Mouse (Mus musculus) megakaryocyte, embryonic 14.5 days (primary cell): ENCODE data around the gene Klf1. TPM values are rescaled to one million over a fixed set of nuclear protein-coding genes. Genes with fewer than 3 reads are reported as not detected.
A peak's percentile ranks its signal among the peaks of the same experiment; 100 is the strongest.
"Not testable (repeated sequence)": the region's sequence is repeated elsewhere in the genome, so short reads cannot be mapped to it uniquely, and the experiment has no call there.

ENCODE experiments used
- H3K27me3 ChIP-seq: replicated peaks from 2 replicates; pipeline ENCODE3; 2012; ENCODE audit warnings: inconsistent platforms
- H3K36me3 ChIP-seq: replicated peaks from 2 replicates; pipeline ENCODE3; 2012; ENCODE audit warnings: low read length, inconsistent platforms, mixed read lengths
- H3K4me1 ChIP-seq: 2 replicates; pipeline ENCODE4 v1.6.1; 2012; ENCODE audit warnings: inconsistent platforms
- H3K4me3 ChIP-seq: replicated peaks from 2 replicates; pipeline ENCODE3; 2012; ENCODE audit warnings: moderate library complexity, mild to moderate bottlenecking, inconsistent platforms
- H3K9me3 ChIP-seq: 2 replicates; pipeline ENCODE4 v1.6.1; 2012; ENCODE audit warnings: inconsistent platforms
- FLI1 ChIP-seq: IDR thresholded peaks from 2 replicates; pipeline ENCODE4 v1.6.1; 2012; ENCODE audit warnings: low read length, inconsistent platforms, mixed read lengths
- GATA1 ChIP-seq: IDR thresholded peaks from 3 replicates; pipeline ENCODE4 v1.6.1; 2012; ENCODE audit warnings: mixed read lengths, low read length, inconsistent platforms, borderline replicate concordance
- polyA plus RNA-seq: library from polyadenylated mRNA; stranded (reverse); fragments of >175 nt; gene quantifications from 2 replicates; pipeline ENCODE4 v1.2.3, GENCODE M21; 2012; ENCODE audit warnings: low replicate concordance; ENCODE audit not compliant: insufficient read depth

Klf1 gene
- polyA plus RNA-seq, 1 experiment = 11.9 TPM

DNA sequence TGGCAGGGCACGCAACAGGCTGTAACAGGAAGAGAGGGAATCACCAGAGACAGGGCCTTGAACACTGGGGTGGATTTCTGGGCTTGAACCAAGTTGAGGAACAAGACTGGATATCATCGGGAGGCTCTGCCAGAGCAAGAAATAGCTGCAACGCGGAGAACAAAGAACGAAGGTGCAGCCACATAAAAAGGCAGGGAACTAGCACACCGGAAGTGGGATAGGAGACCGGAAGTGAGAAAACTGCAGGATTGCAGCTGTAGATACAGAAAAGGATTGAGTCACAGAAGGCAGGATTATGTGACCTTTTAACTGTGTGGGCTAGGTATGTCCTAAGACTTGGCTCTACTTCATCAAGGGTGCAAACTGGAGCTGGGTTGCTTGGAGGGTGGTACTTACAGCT, 2.6 kb downstream of the Klf1 start:
- H3K4me1 ChIP-seq = peaks cover 51% of the 10 kb centered on the region
- no peaks in the 10 kb centered on the region for H3K36me3 ChIP-seq
- H3K27me3 ChIP-seq = peaks cover 4% of the 10 kb centered on the region
- TF ChIP-seq GATA1 (no peak), FLI1 (no peak)
- H3K9me3 ChIP-seq = no peaks in the 10 kb centered on the region
- peak overlapping the region; percentile 34 for H3K4me3 ChIP-seq

DNA sequence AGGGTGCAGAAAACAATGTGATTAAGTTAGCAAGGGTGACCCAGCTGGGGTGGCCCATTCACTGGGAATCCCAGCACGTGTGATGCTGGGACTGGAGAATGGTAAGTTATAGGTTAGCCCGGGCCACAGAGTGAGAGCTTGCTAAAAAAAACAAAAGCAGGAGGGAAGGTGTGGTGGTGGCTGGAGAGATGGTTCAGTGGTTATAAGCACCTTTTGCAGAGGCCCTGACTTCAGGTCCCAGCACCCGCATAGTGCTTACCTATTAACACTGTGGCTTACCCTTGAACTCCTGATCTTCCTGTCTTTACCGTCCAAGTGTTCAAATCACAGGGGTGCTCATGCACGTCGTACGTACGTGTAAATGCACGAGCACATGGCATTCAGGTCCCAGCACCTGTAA, 5.3 kb downstream of the Klf1 start:
- H3K27me3 ChIP-seq = peaks cover 6% of the 10 kb centered on the region
- peaks cover 8% of the 10 kb centered on the region for H3K36me3 ChIP-seq
- H3K4me1 ChIP-seq = peaks cover 38% of the 10 kb centered on the region
- no peaks in the 10 kb centered on the region for H3K9me3 ChIP-seq
- H3K4me3 ChIP-seq = no peak overlapping the region
- no peak for TF ChIP-seq GATA1
- TF ChIP-seq FLI1 = no peak

DNA sequence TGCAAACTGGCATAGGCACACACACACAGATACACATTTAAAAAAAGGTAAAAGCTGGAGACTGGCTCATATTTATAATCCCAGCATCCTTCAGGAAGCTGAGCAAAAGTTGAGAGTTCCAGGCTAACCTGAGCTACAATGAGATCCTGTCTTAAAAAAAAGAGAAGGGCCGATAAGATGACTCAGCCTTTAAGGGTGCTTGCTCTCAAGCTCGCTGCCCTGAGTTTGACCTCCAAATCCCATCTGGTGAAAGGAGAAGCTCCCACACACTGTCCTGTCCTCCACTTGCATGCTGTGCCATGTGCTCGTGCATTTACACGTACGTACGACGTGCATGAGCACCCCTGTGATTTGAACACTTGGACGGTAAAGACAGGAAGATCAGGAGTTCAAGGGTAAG, 5.8 kb downstream of the Klf1 start:
- TF ChIP-seq FLI1 (no peak), GATA1 (no peak)
- Histone ChIP-seq H3K27me3 (peaks cover 11% of the 10 kb centered on the region), H3K4me3 (no peak overlapping the region), H3K9me3 (no peaks in the 10 kb centered on the region), H3K36me3 (peaks cover 8% of the 10 kb centered on the region), H3K4me1 (peaks cover 35% of the 10 kb centered on the region)

DNA sequence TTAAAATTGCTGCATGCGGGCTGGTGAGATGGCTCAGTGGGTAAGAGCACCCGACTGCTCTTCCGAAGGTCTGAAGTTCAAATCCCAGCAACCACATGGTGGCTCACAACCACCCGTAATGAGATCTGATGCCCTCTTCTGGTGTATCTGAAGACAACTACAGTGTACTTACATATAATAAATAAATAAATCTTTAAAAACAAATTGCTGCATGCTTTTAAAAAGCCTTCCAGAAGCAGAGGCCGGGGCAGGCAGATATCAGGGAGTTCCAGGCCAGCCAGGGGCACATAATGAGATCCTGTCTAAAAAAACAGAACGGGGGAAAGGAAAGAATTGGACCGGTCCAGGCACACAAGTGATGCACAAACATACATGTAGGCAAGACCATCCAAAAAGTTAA, 6.3 kb downstream of the Klf1 start:
- not testable (repeated sequence) for H3K9me3 ChIP-seq, H3K36me3 ChIP-seq
- Histone ChIP-seq H3K4me3 (peak overlapping the region; percentile 93), H3K27me3 (peaks cover 16% of the 10 kb centered on the region), H3K4me1 (peaks cover 38% of the 10 kb centered on the region)

DNA sequence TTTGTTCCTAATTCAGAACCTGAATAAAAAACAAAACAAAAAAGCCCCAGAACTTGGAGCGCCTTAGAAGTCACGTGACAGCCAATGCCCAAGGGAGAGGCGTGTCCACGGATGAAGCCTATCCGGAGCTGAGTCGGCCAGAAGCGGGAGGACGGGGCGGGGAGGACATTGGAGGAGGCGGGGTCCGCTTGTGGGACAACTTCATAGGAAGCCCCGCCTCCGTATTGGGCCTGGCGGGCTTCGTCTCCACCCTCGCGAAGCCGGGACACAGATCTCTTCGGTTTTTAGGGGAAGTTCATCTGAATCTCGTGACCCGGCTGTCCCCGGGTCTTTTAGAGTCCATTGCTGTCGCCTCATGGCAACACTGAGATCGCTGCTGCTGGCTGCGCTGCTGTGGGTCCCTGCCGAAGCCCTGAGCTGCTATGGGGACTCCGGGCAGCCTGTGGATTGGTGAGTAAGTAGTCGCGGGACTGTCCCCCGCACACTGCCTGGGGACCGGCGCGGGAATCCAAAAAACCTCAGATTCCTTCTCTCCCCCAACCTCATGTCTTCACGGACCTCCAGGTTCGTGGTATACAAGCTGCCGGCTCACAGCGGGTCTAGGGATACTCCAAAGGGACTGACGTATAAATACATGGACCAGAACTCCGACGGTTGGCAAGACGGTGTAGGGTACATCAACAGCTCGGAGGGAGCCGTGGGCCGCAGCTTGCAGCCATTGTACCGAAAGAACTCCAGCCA, 6.9 kb downstream of the Klf1 start, which contains the start of gene Dnase2a:
Dnase2a (plus strand) TSS at position 140 of the 741 bp plus-strand sequence.
- Histone ChIP-seq H3K4me3 (peak within 1 kb of the TSS; percentile 93), H3K27me3 (peaks cover 19% of the 10 kb centered on the region), H3K36me3 (peaks cover 8% of the 10 kb centered on the region), H3K4me1 (peaks cover 39% of the 10 kb centered on the region), H3K9me3 (no peaks in the 10 kb centered on the region)
- TF ChIP-seq GATA1 = no peak
- no peak for TF ChIP-seq FLI1

DNA sequence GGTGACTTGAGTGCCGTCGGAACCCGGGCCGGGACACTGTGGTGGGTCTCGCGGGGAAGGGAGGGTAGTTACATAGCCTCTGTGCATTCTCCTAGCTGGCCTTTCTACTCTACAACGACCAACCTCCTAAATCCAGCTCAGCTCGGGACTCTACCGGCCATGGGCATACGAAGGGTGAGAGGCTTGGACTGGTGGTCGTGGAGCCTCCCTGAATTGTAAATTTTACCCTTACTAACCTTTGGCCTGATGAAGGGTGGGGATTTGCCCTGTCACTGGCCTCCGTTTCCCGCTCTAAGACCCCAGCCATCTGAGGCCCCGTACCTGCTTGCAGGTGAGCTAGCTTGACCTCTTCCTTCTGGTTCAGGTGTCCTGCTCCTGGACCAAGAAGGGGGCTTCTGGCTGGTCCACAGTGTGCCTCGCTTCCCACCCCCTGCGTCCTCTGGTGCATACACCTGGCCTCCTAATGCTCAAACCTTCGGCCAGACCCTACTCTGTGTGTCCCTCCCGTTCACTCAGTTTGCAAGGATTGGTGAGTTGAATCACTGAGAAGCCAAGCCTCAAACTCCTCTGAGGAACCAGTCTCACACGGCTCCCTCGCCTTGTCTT, 7.5 kb downstream of the Klf1 start:
- Histone ChIP-seq H3K36me3 (peaks cover 8% of the 10 kb centered on the region), H3K4me1 (peaks cover 39% of the 10 kb centered on the region)

DNA sequence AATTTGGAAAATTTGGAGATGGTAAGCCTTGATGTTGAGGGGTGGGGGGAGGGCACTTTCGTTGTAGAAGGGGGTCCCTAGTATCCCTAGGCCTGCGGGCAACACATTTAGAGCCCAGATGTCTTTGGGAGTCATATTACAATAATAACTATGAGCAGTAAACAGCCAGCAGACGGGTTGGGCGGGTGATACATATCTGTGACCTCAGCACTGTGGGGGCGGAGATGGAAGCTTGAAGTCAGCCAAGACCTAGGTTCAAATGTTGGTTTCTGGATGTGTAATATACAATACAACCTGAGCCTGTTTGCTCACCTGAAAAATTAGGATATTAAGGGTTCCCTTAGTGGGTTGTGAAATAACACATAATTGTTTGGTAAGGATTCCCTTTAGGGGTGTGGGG, 8.2 kb downstream of the Klf1 start:
- H3K27me3 ChIP-seq = peaks cover 19% of the 10 kb centered on the region
- H3K4me3 ChIP-seq = no peak overlapping the region
- peaks cover 34% of the 10 kb centered on the region for H3K4me1 ChIP-seq
- peaks cover 8% of the 10 kb centered on the region for H3K36me3 ChIP-seq
- no peak for TF ChIP-seq GATA1
- no peak for TF ChIP-seq FLI1
- H3K9me3 ChIP-seq = no peaks in the 10 kb centered on the region

More for the DNA sequence above, 7.5 kb downstream of the Klf1 start:
- no peaks in the 10 kb centered on the region for H3K9me3 ChIP-seq
- H3K4me3 ChIP-seq = peak overlapping the region; percentile 93
- H3K27me3 ChIP-seq = peaks cover 19% of the 10 kb centered on the region
- TF ChIP-seq FLI1 (no peak), GATA1 (no peak)

DNA sequence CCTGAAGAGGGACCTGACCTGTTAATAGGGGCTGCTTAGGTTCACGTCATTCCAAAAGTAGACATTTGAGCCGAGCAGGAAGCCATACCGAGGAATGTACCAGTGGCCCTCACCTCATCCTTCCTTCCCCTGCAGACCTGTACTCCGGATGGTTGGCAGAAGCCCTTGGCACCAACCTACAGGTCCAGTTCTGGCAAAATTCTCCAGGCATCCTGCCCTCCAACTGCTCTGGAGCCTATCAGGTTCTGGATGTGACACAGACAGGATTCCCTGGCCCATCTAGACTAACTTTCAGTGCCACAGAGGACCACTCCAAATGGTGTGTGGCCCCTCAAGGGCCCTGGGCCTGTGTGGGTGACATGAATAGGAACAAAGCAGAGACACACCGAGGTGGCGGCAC, 8.8 kb downstream of the Klf1 start:
- Histone ChIP-seq H3K9me3 (no peaks in the 10 kb centered on the region), H3K4me1 (peaks cover 34% of the 10 kb centered on the region), H3K27me3 (peaks cover 20% of the 10 kb centered on the region), H3K36me3 (peaks cover 8% of the 10 kb centered on the region), H3K4me3 (no peak overlapping the region)
- TF ChIP-seq FLI1 = no peak
- no peak for TF ChIP-seq GATA1

DNA sequence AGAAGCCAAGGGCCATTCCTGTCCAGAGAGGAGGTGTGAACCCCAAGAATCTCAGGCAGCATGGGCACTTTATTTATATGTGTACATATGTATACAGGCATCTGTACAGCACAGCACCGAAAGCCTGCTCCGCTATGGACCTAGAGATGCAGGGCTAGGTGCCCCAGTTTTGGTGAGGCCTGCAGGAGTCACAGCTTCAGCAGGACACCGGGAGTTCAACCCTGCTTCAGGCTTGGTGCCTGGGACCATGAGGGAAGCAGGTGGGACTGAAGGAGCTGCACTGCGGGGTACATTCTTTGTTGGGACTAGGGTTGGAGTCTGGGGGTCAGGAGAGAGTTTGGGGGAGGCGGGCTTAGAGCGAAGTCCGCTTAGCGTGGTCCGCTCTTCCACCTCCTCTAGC, 10.1 kb downstream of the Klf1 start:
- Histone ChIP-seq H3K4me1 (peaks cover 34% of the 10 kb centered on the region), H3K4me3 (no peak overlapping the region), H3K27me3 (peaks cover 30% of the 10 kb centered on the region), H3K9me3 (no peaks in the 10 kb centered on the region), H3K36me3 (peaks cover 8% of the 10 kb centered on the region)
- TF ChIP-seq GATA1 (no peak), FLI1 (no peak)

DNA sequence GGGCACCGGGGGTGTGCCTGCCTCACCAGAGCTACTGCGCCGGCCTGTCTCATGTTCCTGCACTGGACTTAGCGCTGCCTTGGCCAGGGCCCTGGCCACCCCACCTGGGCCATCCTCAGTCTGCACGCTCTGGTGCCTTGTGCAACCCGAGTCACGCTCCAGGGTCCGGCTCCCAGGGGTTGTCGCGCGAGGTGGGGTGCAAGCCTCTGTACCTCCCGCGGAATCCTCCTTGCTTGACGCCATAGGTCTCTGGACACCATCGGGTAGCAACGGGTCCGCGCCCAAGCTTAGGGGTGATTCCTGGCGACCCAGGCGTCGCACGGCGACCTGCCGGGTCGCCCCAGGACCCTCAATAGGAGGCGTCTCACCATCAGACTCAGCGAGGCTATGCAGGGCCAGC, 10.7 kb downstream of the Klf1 start:
- Histone ChIP-seq H3K9me3 (no peaks in the 10 kb centered on the region), H3K36me3 (peaks cover 8% of the 10 kb centered on the region), H3K27me3 (peaks cover 30% of the 10 kb centered on the region), H3K4me1 (peaks cover 34% of the 10 kb centered on the region), H3K4me3 (no peak overlapping the region)
- no peak for TF ChIP-seq FLI1
- no peak for TF ChIP-seq GATA1
